Mouse (Mus musculus): ENCODE results near the gene Elk4. TPM values are rescaled to one million over a fixed set of nuclear protein-coding genes. Genes with fewer than 3 reads are reported as not detected.

Elk4 gene
- total RNA-seq, 2 experiments from 2014 or later: 51.9 to 61.5 TPM

GRCm38 (mm10) chr1:131981378-131982013, 25.9 kb upstream of the Elk4 start:
- peak; percentile 36 to 72 for DNase-seq (ENCODE audit: extremely low spot score in 1 of 2, low spot score in 2 of 2)

GRCm38 (mm10) chr1:131982907-131983306, 24.5 kb upstream of the Elk4 start:
- peak; percentile 62 to 75 for DNase-seq (ENCODE audit: extremely low spot score in 1 of 2, low spot score in 2 of 2)
- intact Hi-C loops (cut with DNase I): loop anchor here (5.0 kb wide), 1 partner anchor 134 kb away; no protein-coding TSS in a partner anchor

More at GRCm38 (mm10) chr1:131981378-131982013, 25.9 kb upstream of the Elk4 start:
- intact Hi-C loops (cut with DNase I): loop anchor here (5.0 kb wide), 1 partner anchor 136 kb away; no protein-coding TSS in a partner anchor

GRCm38 (mm10) chr1:131983806-131984205, 23.6 kb upstream of the Elk4 start:
- DNase-seq (ENCODE audit: extremely low spot score in 1 of 2, low spot score in 2 of 2): no peak
- intact Hi-C loops (cut with DNase I): loop anchor here (5.0 kb wide), 1 partner anchor 133 kb away; no protein-coding TSS in a partner anchor

GRCm38 (mm10) chr1:131987432-131987831, 20.0 kb upstream of the Elk4 start:
- intact Hi-C loops (cut with DNase I): loop anchor here (5.0 kb wide), 1 partner anchor 120 kb away; no protein-coding TSS in a partner anchor
- DNase-seq (ENCODE audit: extremely low spot score in 1 of 2, low spot score in 2 of 2): no peak

- DNase-seq (ENCODE audit: extremely low spot score in 1 of 2, low spot score in 2 of 2): no peak
- intact Hi-C loops (cut with DNase I): loop anchor here (5.0 kb wide), 1 partner anchor 118 kb away; no protein-coding TSS in a partner anchor
Observed at GRCm38 (mm10) chr1:131989476-131989875, 17.9 kb upstream of the Elk4 start.

- no peak for DNase-seq (ENCODE audit: extremely low spot score in 1 of 2, low spot score in 2 of 2)
- intact Hi-C loops (cut with DNase I): loop anchor here (10.0 kb wide), 1 partner anchor 55 kb away; no protein-coding TSS in a partner anchor
Observed at GRCm38 (mm10) chr1:131990083-131990760, 17.2 kb upstream of the Elk4 start.

GRCm38 (mm10) chr1:131992561-131993001, 14.8 kb upstream of the Elk4 start:
- DNase-seq (ENCODE audit: extremely low spot score in 1 of 2, low spot score in 2 of 2): no peak
- intact Hi-C loops (cut with DNase I): loop anchor here (10.0 kb wide), 1 partner anchor 52 kb away; no protein-coding TSS in a partner anchor

GRCm38 (mm10) chr1:131993169-131994040, 14.0 kb upstream of the Elk4 start:
- no peak for DNase-seq (ENCODE audit: extremely low spot score in 1 of 2, low spot score in 2 of 2)
- intact Hi-C loops (cut with DNase I): loop anchor here (10.0 kb wide), 1 partner anchor 51 kb away; no protein-coding TSS in a partner anchor

GRCm38 (mm10) chr1:131995062-131995461, 12.3 kb upstream of the Elk4 start:
- DNase-seq (ENCODE audit: extremely low spot score in 1 of 2, low spot score in 2 of 2): peak; percentile 55 to 61

GRCm38 (mm10) chr1:132000506-132000905, 6.9 kb upstream of the Elk4 start:
- DNase-seq (ENCODE audit: extremely low spot score in 1 of 2, low spot score in 2 of 2): no peak
- intact Hi-C loops (cut with DNase I): no loop called here

More at GRCm38 (mm10) chr1:131995062-131995461, 12.3 kb upstream of the Elk4 start:
- intact Hi-C loops (cut with DNase I): loop anchor here (5.0 to 10.0 kb wide), 2 partner anchors 50 to 122 kb away; no protein-coding TSS in a partner anchor

GRCm38 (mm10) chr1:132001880-132002330, 5.5 kb upstream of the Elk4 start:
- intact Hi-C loops (cut with DNase I): no loop called here
- DNase-seq (ENCODE audit: extremely low spot score in 1 of 2, low spot score in 2 of 2): no peak

- DNase-seq (ENCODE audit: extremely low spot score in 1 of 2, low spot score in 2 of 2): no peak
- intact Hi-C loops (cut with DNase I): no loop called here
Observed at GRCm38 (mm10) chr1:132003111-132003510, 4.3 kb upstream of the Elk4 start.

GRCm38 (mm10) chr1:132003817-132004216, 3.6 kb upstream of the Elk4 start:
- peak in 1 of 2 experiments; percentile 36 for DNase-seq (ENCODE audit: extremely low spot score in 1 of 2, low spot score in 2 of 2)
- intact Hi-C loops (cut with DNase I): no loop called here

- DNase-seq (ENCODE audit: extremely low spot score in 1 of 2, low spot score in 2 of 2): no peak
- intact Hi-C loops (cut with DNase I): no loop called here
Observed at GRCm38 (mm10) chr1:132004574-132005180, 2.7 kb upstream of the Elk4 start.

- intact Hi-C loops (cut with DNase I): no loop called here
- DNase-seq (ENCODE audit: extremely low spot score in 1 of 2, low spot score in 2 of 2): no peak
Observed at GRCm38 (mm10) chr1:132005466-132005865, 1.9 kb upstream of the Elk4 start.

GRCm38 (mm10) chr1:132006046-132006445, 1.4 kb upstream of the Elk4 start:
- intact Hi-C loops (cut with DNase I): no loop called here
- DNase-seq (ENCODE audit: extremely low spot score in 1 of 2, low spot score in 2 of 2): no peak

GRCm38 (mm10) chr1:132006721-132007120, 686 bp upstream of the Elk4 start:
- intact Hi-C loops (cut with DNase I): no loop called here
- DNase-seq (ENCODE audit: extremely low spot score in 1 of 2, low spot score in 2 of 2): no peak
